Mouse (Mus musculus): ENCODE data around the gene Aff3.
A peak's percentile ranks its signal among the peaks of the same experiment; 100 is the strongest.

Gene Aff3

DNA sequence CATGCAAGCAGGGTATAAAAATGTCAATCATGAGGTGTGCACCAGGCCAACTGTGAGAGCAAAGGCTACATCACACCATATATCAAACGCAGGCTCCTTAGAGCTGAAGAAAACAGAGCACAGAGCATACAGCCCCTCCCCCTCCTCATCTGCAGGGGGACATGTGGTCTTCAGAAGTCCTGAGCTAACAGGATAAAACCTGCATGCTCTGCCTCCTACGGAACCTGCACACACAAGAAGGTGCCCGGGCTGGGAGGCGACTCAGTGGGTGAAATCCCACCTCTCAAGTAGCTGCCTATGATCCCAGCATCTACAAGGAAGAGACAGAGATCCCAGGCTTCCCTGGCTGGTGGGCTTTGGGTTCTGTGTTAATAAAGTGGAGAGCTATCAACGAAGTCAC lies 70.0 kb downstream of the Aff3 start:
- no peak for DNase-seq

DNA sequence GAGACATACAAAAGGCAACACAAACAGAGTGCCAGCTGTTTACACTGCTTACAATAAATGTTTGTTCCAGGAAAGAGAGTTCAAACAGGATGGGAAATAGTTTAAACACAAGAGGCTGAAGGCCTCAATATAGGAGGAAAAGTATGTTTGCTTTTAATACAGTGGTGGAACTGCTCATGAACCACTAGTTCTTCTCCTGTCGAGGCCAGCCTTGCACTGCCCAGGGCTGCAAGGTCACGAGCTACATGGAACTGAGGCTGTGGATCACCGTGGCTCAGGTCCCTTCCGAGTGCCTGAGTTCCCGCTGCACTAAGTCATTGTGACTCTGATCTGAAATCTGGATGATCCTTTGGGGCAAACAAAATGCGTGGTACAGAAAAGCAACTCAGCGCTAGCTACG lies 73.6 kb downstream of the Aff3 start:
- no peak for DNase-seq

DNA sequence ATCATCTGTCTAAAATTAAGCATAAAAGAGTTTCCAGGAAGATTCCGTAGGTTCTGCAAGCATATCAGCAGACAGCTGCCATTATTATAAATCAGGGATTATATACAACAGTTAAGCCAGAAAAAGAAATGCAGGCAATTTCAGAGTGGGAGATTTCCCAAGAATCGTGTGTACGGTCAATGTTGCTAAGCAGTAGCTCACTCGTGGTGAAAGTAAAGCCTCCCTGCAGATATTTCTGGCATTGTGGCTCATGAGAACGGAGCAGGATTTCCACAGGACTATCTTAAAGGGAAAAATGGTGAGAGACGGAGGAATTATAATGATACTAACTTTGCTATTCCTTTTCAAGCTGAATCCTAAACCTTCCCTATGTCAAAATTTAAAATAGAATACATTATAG lies 76.0 kb downstream of the Aff3 start:
- no peak for DNase-seq

DNA sequence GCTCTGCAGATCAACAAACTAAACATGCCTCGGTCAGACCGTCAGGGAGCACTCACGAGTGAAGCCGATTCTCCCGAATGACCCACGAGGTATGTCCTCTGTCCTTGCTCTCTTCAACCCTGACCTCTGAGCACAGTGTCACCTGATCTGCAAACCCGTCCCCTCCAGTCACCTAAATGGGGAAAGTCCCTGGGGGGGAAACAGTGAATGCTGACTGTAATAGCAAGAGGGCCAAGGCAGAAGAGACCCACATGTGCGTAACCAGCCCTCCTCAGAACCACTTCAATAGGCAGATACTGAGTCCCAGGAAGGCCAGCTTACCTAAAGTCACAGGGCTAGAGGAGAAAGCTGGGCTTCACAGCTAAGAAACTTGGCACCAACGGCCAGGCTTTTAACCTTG lies 82.4 kb downstream of the Aff3 start:
- no peak for DNase-seq

DNA sequence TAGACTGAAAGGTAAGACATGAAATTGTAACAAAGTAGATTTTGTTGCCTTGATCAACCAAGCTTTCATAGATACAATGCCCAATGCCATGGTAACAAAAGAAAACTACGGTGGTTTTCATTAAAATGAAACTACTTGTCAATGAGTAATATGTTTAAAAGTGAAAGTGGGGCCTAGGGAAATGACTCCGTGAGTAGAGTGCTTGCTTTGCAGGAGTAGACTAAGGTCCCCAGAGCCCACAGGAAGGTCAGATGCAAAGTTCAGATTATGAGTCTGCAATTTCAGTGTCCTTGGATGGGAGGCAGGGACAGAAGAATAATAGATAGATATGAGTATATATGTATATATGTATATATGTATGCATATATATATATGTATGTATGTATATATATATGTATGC lies 84.2 kb downstream of the Aff3 start:
- DNase-seq, result no peak

DNA sequence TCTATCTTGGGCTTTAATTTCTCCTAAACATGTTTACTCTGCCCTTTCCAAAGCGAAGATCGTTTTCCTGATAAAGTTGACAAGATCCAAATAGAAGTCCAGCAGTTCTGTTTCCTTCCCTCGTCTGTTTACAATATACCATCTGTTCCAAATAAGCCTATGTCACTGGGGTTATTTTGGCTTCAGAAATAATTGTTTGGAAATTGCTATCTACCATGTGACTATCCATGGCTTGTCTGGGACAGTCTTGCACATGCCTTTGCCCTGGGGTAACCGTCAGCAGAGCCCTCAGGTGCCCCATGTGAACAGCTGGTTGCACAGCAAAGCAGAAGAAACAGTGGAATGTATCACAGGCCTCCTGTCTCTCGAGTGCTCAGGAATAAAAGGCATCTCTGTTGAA lies 86.4 kb downstream of the Aff3 start:
- no peak for DNase-seq

DNA sequence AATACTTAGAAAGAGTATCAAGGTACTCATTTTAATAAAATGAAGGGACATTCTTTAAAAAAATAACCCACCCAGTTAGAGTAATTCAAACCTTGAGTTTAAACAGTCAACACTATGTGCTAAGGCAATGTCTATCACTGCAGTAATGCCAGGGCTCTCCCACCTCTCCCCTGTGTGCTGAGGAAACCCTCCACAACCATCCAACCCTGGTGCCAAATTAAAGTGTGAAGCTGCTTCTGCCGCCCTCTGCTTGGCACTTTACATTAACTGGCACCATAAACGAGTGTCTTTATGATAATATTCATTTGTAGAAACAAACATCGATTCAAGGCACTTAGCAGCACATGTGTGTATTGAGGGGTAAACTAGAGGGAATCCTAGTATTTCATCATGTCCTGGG lies 97.0 kb downstream of the Aff3 start:
- no peak for DNase-seq

DNA sequence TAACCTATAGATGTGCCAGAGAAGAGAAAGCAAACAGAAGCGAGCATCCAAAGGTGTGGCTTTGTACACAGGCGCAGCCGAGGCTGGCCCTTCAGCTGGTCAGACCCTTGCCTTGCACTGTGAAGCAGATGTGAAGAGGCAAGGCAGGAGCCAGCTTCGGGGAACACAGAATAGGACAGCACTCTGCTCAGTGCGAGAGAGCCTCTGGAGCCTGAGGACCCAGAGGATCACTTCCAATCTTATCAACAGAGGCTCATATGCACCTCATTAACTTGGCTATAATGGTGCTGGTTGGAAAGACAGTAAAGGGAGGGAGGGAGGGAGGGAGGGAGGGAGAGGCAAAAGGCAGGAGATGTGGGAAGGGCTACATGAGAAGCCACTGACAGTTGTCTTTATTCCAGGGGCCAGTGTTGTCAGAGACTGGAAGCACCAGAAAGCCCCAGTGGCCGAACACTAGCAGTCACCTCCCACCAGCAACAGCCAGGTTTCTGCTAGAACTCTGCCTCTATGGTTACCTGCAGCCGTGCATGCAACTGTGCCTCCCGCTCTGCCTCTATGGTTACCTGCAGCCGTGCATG lies 98.6 kb downstream of the Aff3 start:
- DNase-seq, result no peak

DNA sequence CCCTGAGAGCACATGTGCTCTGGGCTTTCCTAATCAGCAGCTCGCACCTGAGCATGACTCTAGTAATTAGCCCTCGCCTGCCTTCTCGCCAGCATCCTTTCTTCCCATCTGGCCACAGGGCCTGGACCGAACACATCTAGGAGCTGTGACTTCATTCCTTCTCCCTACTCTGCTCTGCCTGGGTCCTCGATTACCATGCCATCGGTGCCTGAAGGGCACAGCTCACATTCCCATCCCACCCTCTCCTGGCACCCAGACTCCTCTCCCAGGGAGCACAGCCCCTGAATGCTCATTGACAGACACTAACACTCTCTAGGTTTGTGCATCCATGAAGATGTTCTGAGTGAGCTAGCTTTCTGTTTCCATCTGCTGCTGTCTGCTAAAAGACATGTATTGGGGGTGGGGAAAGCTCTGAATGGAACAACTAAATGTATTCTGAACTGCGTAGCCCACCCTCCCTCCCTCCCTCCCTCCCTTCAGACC lies 99.4 kb downstream of the Aff3 start:
- DNase-seq, result peak in 1 of 2 experiments; percentile 27

DNA sequence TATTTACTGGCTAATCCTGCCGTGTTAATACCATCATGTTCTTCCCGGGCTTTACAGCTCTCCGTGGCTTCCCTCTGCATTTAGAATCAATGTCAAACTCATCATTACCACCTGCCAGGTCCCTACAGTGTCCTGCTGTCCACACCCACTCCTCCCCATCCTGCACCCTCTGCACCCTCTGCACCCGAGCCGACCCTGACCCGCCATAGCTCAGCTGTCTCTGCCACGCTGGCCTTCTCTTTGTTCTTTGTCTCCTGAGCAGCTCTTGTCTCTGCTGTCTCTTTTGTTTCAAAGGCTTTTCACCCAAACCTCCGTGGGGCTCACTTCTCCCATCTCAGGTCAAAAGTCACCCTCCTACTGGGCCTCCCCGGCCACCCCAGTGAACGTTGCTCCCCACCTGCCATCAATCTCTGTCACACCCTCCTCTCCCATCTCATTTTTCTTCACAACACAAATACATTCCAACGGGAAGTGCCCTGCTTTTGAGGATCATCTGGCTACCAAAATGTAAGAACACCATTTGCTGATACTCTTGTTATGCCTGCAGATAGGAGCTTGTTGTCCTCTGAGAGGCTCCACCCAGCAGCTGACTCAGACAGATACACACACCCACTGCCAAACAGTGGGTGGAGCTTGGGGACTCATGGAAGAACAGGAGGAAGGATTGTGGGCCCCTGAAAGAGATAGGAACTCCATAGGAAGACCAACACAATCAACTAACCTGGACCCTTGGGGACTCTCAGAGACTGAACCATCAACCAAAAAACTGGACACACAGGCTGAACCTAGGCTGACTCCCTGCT lies 102.2 kb downstream of the Aff3 start:
- DNase-seq, result no peak

DNA sequence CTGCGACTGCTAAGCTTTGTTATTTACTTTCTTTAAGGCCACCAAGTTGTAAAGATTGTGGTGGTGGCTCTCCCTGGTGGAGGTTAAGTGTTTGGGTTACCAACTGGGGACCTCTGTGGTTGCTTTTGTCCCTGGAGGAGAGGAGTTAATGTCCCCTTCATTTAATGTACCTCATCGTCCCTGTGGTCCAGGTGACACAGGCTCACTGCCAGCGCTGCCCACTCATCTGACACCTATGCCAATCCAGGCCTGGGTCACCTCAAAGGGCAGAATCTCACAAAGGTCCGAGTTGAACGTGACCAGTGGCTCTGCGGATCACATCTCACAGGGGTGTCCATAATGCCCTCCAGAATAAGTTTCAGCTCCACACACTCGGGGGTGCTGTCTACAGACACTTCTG lies 103.4 kb downstream of the Aff3 start:
- DNase-seq, result no peak

DNA sequence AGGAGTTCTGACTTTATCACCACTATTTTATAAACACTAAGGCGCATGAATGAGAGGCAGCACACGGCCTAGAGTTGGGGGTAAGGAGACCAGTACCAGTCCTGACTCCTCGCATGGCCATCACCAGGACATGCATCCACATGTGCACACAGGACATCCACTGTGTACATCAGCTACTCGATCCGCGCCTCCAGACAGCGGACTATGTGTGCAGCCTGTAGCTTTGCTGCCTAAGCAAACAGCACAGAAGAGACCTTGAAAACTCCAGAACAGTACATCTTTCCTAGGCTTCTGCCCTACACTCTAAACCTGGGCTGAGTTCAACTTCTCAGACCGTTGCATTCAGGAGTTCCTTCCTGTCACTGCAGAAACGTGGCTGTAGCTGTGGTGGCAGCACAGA lies 104.1 kb downstream of the Aff3 start:
- DNase-seq, result no peak

DNA sequence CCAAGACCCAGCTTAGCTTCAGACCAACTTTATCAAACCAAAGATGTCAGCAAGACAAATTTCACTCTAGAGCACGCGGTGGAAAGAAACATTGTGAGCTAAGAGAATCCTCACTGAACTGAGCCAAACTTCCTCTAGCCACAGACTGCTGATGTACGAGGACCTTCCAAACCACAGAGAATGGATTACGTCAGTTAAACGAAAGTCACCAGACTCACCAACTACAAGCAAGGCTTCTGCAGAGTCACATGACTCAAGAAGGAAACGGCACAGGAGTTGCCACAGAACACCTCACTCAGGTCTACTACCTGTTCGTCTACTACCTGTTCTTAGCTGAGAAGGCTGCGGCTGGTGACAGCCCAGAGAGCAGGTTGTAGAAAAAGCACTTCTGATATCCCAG lies 107.1 kb downstream of the Aff3 start:
- no peak for DNase-seq

DNA sequence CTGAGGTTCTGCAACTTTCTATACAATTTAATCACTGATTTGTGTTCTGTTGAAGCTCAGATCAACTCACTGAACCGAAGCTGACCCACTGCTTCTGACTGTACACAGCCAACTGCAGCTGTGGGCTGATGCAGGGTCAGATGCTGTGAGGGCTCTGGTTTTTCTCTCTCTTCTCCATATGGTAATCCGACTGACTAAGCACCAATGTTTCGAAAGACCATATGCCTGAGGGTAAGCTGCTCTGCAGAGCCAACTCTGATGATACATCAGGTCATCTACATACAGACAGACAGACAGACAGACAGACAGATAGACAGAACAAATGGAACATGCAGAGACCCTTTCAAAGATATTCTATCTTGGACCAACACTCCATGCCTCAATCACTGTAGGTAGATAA lies 110.2 kb downstream of the Aff3 start:
- no peak for DNase-seq

DNA sequence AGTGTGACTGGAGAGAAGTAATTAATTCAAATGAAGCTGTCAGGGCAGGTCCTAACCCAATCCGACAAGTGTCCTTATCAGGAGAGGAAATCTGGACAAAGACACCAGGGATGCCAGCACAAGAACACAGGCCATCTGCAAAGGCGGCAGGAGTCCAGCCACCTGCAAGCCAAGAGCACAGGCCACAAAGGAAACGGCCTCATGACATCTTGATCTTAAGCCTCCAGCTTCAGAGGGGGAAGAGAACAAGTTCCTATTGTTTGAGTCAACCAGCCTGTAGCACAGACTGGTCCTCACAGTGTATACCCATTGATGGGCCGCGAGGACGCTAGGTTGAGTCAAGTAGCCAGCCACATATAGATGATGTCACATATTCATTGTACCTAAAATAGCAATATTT lies 111.7 kb downstream of the Aff3 start:
- DNase-seq, result peak; percentile 82 to 83

DNA sequence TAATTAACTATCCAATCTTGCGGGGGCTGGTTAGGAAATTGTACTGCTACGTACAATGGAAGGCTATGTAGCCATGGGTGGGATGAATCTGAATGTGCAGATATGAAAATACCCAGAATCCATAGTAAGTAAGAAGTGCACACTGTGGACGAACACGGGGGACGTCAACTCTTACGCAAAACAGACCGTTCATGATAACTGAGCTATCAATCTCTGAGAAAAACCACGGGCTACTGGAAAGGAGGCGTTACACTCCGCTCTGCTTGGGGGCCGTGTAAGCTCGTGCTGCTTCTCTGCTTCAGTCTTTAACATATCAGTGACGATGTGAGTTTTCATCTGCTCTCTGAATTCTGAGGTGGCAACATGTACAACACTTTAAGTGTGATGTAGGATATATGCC lies 114.2 kb downstream of the Aff3 start:
- DNase-seq, result no peak

DNA sequence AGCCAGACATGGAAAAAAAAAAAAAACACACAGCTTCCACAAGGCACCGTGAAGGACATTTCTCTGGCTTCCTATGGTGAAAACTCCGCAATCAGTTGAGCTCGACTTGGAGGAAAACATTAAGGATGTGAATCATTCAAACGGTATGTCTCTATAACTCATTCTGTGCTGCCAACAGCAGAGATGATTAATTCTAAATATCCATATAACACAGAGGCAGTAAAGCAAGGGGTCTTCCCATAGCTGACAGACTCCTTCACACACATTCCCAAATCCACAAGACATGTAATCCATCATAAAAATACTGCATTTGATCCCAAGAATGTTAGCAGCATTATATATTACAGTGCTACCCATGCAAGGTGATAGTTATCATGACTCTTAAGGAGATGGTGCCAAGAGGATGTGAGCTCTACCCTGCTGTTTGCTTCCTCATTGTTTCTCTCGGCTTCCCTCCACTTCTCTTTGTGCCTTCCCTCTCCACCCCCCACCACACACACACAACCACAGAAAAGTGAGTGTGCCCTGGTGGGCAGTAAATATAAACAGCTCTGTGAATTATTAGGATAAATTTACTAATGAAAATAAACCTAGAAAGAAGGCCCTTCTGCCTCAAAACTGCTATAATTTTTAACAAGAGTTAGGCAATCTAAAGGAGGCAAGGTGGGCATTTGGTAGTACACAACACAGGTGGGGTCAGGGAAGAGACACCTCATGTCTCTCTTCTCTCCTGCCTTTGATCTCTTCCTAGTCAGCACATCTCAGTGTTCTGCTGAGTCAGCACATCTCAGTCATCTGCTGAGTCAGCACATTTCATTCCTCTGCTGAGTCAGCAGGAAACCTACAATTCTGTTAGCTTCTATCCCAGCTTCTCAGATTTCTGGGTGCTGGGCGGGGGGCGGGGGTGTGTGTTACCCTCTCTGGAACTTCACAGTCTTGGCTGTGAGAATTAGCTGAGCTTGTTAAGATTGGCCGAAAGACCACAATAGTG lies 115.8 kb downstream of the Aff3 start:
- DNase-seq, result no peak

DNA sequence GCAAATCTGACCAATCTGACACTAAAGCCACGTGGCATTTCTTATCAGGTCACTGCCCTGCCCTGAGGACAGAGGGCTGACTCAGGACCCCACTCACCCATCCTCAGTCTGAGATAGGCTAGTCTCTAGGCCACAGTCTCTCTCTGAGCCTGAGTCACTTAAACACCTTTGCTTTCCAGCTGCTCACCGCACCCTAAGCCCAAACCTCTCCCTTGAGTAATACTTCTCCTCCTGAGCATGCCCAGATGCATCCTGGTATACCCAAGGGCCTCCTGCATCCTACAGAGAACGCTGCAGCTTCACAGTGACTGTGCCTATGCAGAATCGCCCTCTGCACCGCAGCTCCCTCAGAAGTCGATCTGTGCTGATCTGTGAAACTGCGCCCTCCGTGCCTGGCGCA lies 117.1 kb downstream of the Aff3 start:
- no peak for DNase-seq

DNA sequence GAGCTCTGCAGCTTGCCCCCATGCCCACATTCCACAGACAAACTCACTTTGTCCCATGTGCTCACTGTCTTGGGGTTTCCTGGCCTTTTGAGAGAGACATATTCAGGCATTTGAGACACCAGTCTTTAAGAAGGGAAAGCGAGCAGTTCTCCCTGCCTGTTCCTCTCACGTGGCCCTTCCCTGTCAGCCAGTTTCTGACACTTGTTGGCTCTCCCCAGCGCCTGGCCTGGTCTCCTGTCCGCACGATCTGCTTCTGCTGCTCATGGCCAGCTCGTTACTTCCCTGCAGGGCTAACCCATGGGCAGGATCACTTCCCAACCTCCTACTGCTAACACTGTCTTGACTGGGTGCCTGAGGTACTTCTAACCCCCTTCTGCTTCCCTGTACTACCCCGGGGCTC lies 118.1 kb downstream of the Aff3 start:
- peak in 1 of 2 experiments; percentile 37 for DNase-seq

DNA sequence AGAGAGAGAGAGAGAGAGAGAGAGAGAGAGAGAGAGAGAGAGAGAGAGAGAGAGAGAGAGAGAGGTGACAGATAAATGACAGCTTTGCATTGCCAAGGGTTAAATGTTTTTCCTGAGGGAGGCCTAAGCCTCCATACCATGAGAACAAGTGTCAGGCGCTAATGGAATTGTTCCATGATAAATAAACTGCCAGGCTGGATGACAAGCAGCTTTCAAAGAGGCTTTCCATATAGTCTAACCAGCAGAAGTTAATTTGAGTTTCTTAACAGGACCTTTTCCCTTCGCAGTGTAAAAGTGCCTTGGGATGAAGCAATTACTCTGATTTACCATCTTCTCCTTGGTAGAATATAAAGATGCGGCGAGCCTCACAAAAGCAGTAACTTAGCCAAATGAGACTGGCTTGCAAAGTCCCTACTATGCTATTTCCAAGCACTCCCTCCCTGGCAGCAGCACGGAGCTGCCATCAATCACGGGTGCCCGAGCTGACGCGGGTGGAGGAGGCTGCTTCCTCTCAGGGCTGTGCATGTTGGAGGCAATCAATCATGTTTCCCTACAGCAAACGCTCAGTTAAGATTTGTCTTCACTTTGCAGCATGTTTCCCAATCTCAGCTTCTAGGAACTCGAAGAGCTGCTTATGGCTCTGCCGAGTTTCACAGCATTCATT lies 119.3 kb downstream of the Aff3 start:
- DNase-seq, result no peak

DNA sequence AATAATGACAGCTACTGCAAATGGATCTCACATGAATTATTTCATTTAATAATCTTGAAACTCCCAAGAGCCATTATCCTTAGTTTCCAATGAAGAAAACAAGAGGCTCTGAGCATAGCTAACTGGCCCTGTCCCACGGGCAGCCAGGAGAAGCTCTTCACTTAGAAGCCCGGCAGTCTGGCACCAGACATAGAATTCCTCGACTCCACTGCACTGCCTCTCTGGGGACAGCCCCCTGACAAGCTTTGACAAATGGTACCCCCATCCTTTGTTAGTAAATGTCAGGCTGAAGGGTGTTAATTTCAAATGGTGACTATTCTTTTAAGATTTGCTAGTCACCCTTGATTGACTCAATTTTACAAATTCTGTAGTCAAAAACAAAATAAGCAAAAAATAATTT lies 120.3 kb downstream of the Aff3 start:
- no peak for DNase-seq

DNA sequence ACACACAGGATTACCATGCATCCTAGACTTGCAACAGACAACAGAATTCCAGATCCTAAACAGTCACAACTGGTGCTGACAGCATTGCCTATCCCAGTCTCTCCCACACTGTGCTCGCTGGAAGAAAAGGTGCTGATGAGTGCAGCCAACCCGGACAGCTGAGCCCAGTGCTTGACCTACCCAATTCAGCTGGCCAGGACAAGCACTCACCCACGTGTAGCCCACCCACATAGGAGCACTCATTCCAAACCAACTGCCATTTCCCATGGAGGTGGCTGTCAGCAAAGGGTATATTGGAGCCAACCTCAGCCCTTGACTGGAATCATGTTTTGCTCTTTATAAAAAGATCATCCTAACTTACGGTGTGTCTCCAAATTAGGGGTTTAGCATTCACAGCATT lies 123.2 kb downstream of the Aff3 start:
- no peak for DNase-seq

Data from cerebellum, postnatal 25 days (tissue).